Comparison of ENCODE assay signal across 8 mouse cellular contexts in genomic region chr5:62765784-62766701, GRCm38 (mm10). TPM values are rescaled to one million over a fixed set of nuclear protein-coding genes. Genes with fewer than 3 reads are reported as not detected.
DNase-seq lines count a peak whose midpoint lies in the region; ATAC-seq lines count a peak whose summit lies in the region.

TSS of gene Arap2 (minus strand) at chr5:62766159.

- peak within 1 kb of the TSS; percentile 70 for H3K4me3 ChIP-seq in forebrain, embryonic 12.5 days (replicated peaks)
- H3K4me3 ChIP-seq in heart, embryonic 16.5 days (ENCODE audit: low read length), result peak within 1 kb of the TSS; percentile 75
- peak within 1 kb of the TSS; percentile 61 for H3K4me3 ChIP-seq in liver, embryonic 16.5 days (ENCODE audit: low read depth, low read length)
- H3K4me3 ChIP-seq in neural tube, embryonic 11.5 days (ENCODE audit: low read depth, low read length), result peak within 1 kb of the TSS; percentile 65
- H3K4me3 ChIP-seq in stomach, embryonic 16.5 days (replicated peaks; ENCODE audit: low read length), result peak within 1 kb of the TSS; percentile 63

- peak within 1 kb of the TSS; percentile 70 for H3K9ac ChIP-seq in forebrain, embryonic 12.5 days
- H3K9ac ChIP-seq in heart, embryonic 16.5 days (ENCODE audit: low read length), result peak within 1 kb of the TSS; percentile 84
- peak within 1 kb of the TSS; percentile 34; the same call in 1 of the 2 replicates for H3K9ac ChIP-seq in liver, embryonic 16.5 days (ENCODE audit: low read depth, low read length)
- peak within 1 kb of the TSS; percentile 56 for H3K9ac ChIP-seq in neural tube, embryonic 11.5 days (ENCODE audit: low read length)
- H3K9ac ChIP-seq in stomach, embryonic 16.5 days (ENCODE audit: low read length), result peak within 1 kb of the TSS; percentile 79

- peaks cover 3% of the 10 kb centered on the region; the same call in 1 of the 2 replicates for H3K27me3 ChIP-seq in forebrain, embryonic 12.5 days
- no peaks in the 10 kb centered on the region for H3K27me3 ChIP-seq in heart, embryonic 16.5 days (ENCODE audit: control insufficient read depth, insufficient read depth, low read length)
- no peaks in the 10 kb centered on the region; the same call in none of the 2 replicates for H3K27me3 ChIP-seq in liver, embryonic 16.5 days (ENCODE audit: control insufficient read depth, insufficient read depth, low read depth, low read length)
- no peaks in the 10 kb centered on the region for H3K27me3 ChIP-seq in neural tube, embryonic 11.5 days (ENCODE audit: control insufficient read depth, insufficient read depth, low read length)
- no peaks in the 10 kb centered on the region for H3K27me3 ChIP-seq in stomach, embryonic 16.5 days (ENCODE audit: control insufficient read depth, insufficient read depth, low read length)

- peak within 1 kb of the TSS; percentile 79 for H3K4me2 ChIP-seq in forebrain, embryonic 12.5 days
- H3K4me2 ChIP-seq in heart, embryonic 16.5 days (ENCODE audit: low read depth, low read length), result peak within 1 kb of the TSS; percentile 89
- H3K4me2 ChIP-seq in liver, embryonic 16.5 days (ENCODE audit: low read depth, low read length), result peak within 1 kb of the TSS; percentile 44
- H3K4me2 ChIP-seq in neural tube, embryonic 11.5 days (ENCODE audit: low read depth), result peak within 1 kb of the TSS; percentile 83
- H3K4me2 ChIP-seq in stomach, embryonic 16.5 days (ENCODE audit: low read depth, low read length), result peak within 1 kb of the TSS; percentile 75

- H3K4me1 ChIP-seq in forebrain, embryonic 12.5 days, result peaks cover 3% of the 10 kb centered on the region; the same call in 1 of the 2 replicates
- peaks cover 20% of the 10 kb centered on the region for H3K4me1 ChIP-seq in heart, embryonic 16.5 days (ENCODE audit: control insufficient read depth, insufficient read depth, low read length)
- H3K4me1 ChIP-seq in liver, embryonic 16.5 days (ENCODE audit: control insufficient read depth, low read depth, low read length), result no peaks in the 10 kb centered on the region
- no peaks in the 10 kb centered on the region; the same call in 1 of the 2 replicates for H3K4me1 ChIP-seq in neural tube, embryonic 11.5 days (ENCODE audit: control insufficient read depth, insufficient read depth, low read length)
- 0 out of 2 replicates have a peak, but pooled peaks cover 9% of the 10 kb centered on the region for H3K4me1 ChIP-seq in stomach, embryonic 16.5 days (ENCODE audit: control insufficient read depth, insufficient read depth, low read length)

- peak; percentile 90 for ATAC-seq in forebrain, embryonic 12.5 days (ENCODE audit: low FRiP score)
- ATAC-seq in heart, embryonic 16.5 days (replicated peaks; ENCODE audit: extremely low read depth, insufficient read depth, low FRiP score), result peak; percentile 80
- peak; percentile 88 for ATAC-seq in liver, embryonic 16.5 days (ENCODE audit: low read depth)
- ATAC-seq in neural tube, embryonic 11.5 days (ENCODE audit: insufficient read depth, low FRiP score, low TSS enrichment), result peak; percentile 73
- peak; percentile 93 for ATAC-seq in stomach, embryonic 16.5 days (ENCODE audit: insufficient read depth, low FRiP score)

- H3K9me3 ChIP-seq in forebrain, embryonic 12.5 days, result no peaks in the 10 kb centered on the region
- H3K9me3 ChIP-seq in heart, embryonic 16.5 days (replicated peaks; ENCODE audit: control insufficient read depth, low read length), result no peaks in the 10 kb centered on the region
- no peaks in the 10 kb centered on the region for H3K9me3 ChIP-seq in liver, embryonic 16.5 days (replicated peaks; ENCODE audit: control insufficient read depth, low read length)
- H3K9me3 ChIP-seq in neural tube, embryonic 11.5 days (ENCODE audit: control insufficient read depth, low read length), result no peaks in the 10 kb centered on the region
- H3K9me3 ChIP-seq in stomach, embryonic 16.5 days (replicated peaks; ENCODE audit: control insufficient read depth, low read length), result no peaks in the 10 kb centered on the region

- no peak within 1 kb of the TSS for H3K27ac ChIP-seq in forebrain, embryonic 12.5 days
- peak within 1 kb of the TSS; percentile 46 for H3K27ac ChIP-seq in heart, embryonic 16.5 days (ENCODE audit: low read length)
- H3K27ac ChIP-seq in liver, embryonic 16.5 days (ENCODE audit: low read length), result no peak within 1 kb of the TSS
- H3K27ac ChIP-seq in neural tube, embryonic 11.5 days (ENCODE audit: low read depth, low read length), result no peak within 1 kb of the TSS
- peak within 1 kb of the TSS; percentile 93 for H3K27ac ChIP-seq in stomach, embryonic 16.5 days (ENCODE audit: low read length)

- DNase-seq in layer of hippocampus, adult 11-12 months (ENCODE audit: low spot score), result peak; percentile 61
- no peak for DNase-seq in layer of hippocampus, adult 9-10 months (ENCODE audit: low spot score)
- peak; percentile 86 for DNase-seq in kidney, postnatal 14 days
- peak; percentile 36 for DNase-seq in neural tube, embryonic 11.5 days (ENCODE audit: low spot score)

- WGBS in forebrain, embryonic 12.5 days, result under 1% methylated on average over 66 of the region's 106 CpGs
- WGBS in heart, embryonic 16.5 days, result under 1% methylated on average over 92 of the region's 106 CpGs
- under 1% methylated on average over 76 of the region's 106 CpGs for WGBS in liver, embryonic 16.5 days (ENCODE audit: insufficient replicate concordance)
- WGBS in neural tube, embryonic 11.5 days, result under 1% methylated on average over 87 of the region's 106 CpGs
- WGBS in stomach, embryonic 16.5 days, result under 1% methylated on average over 72 of the region's 106 CpGs

- H3K36me3 ChIP-seq in forebrain, embryonic 12.5 days (replicated peaks), result no peaks in the 10 kb centered on the region
- H3K36me3 ChIP-seq in heart, embryonic 16.5 days (ENCODE audit: control insufficient read depth, insufficient read depth), result no peaks in the 10 kb centered on the region
- H3K36me3 ChIP-seq in liver, embryonic 16.5 days (ENCODE audit: control insufficient read depth, insufficient read depth), result no peaks in the 10 kb centered on the region
- no peaks in the 10 kb centered on the region for H3K36me3 ChIP-seq in neural tube, embryonic 11.5 days (ENCODE audit: control insufficient read depth, insufficient read depth, low read length)
- H3K36me3 ChIP-seq in stomach, embryonic 16.5 days (ENCODE audit: control insufficient read depth, insufficient read depth, low read length), result no peaks in the 10 kb centered on the region

RNA-seq across cellular contexts. Expression of gene Arap2, which starts in this region (rescaled TPM):
- 0.94 and 2.1 TPM in 2 replicates for polyA plus RNA-seq in forebrain, embryonic 12.5 days (2016; fragmentation: Nextera tagmentation; extraction: Ambion mirVana)
- 2.7 and 3.6 TPM in 2 replicates for polyA plus RNA-seq in heart, embryonic 16.5 days (2015; fragmentation: Nextera tagmentation; extraction: Ambion mirVana)
- 1.3 and 1.7 TPM in 2 replicates for polyA plus RNA-seq in liver, embryonic 16.5 days (2015; fragmentation: Nextera tagmentation; extraction: Ambion mirVana)
- polyA plus RNA-seq in neural tube, embryonic 11.5 days (2014; fragmentation: Nextera tagmentation; extraction: Ambion mirVana), result 0.77 and 1.8 TPM in 2 replicates
- polyA plus RNA-seq in stomach, embryonic 16.5 days (2015; fragmentation: Nextera tagmentation; extraction: Ambion mirVana), result 7.6 and 9.3 TPM in 2 replicates

Comparison
In these comparisons a context has a peak if more than half of its experiments do, and no peak if none do; other contexts are left out.
1. H3K27ac ChIP-seq: peak in heart, embryonic 16.5 days (single experiment) and stomach, embryonic 16.5 days (single experiment); none in forebrain, embryonic 12.5 days (single experiment), liver, embryonic 16.5 days (single experiment) and neural tube, embryonic 11.5 days (single experiment).
2. H3K9ac ChIP-seq: peak in every context shown above with its lines; median percentile 84 in heart, embryonic 16.5 days; 79 in stomach, embryonic 16.5 days; 70 in forebrain, embryonic 12.5 days; 56 in neural tube, embryonic 11.5 days; 34 in liver, embryonic 16.5 days.
3. Peak in every context shown above with its lines, with median percentiles within 50 percentile points of each other: ATAC-seq, H3K4me2 ChIP-seq and H3K4me3 ChIP-seq.